8 mouse cellular contexts compared by ENCODE assay signal in genomic region chr13:31624966-31625332, GRCm38 (mm10). TPM values are rescaled to one million over a fixed set of nuclear protein-coding genes. Genes with fewer than 3 reads are reported as not detected.
DNase-seq lines count a peak whose midpoint lies in the region; ATAC-seq and TF ChIP-seq lines count a peak whose summit lies in the region.

No protein-coding gene starts in this region.

- no peak for TF ChIP-seq CTCF in olfactory bulb, adult 2 months (IDR thresholded peaks at IDR 0.05; ENCODE audit: insufficient read depth, low read depth, low read length)

- H3K27me3 ChIP-seq in kidney, embryonic 14.5 days (ENCODE audit: control insufficient read depth, insufficient read depth, low read length), result peaks cover 98% of the 10 kb centered on the region
- H3K27me3 ChIP-seq in embryonic facial prominence, embryonic 15.5 days, result peaks cover 99% of the 10 kb centered on the region
- peaks cover 99% of the 10 kb centered on the region for H3K27me3 ChIP-seq in limb, embryonic 13.5 days

- no peak for DNase-seq in kidney, postnatal 25 days
- DNase-seq in cerebellum, adult 18-20 months, result no peak
- DNase-seq in left cerebral cortex, adult 9 months (ENCODE audit: low spot score in 2 of 2), result no peak
- no peak for DNase-seq in T-cell, adult 2 months (ENCODE audit: low spot score)

- H3K9me3 ChIP-seq in kidney, embryonic 14.5 days (ENCODE audit: control insufficient read depth, low read length), result no peaks in the 10 kb centered on the region
- H3K9me3 ChIP-seq in embryonic facial prominence, embryonic 15.5 days (replicated peaks), result no peaks in the 10 kb centered on the region
- no peaks in the 10 kb centered on the region for H3K9me3 ChIP-seq in limb, embryonic 13.5 days

- 0% methylated on average over 13 of the region's 13 CpGs for WGBS in kidney, embryonic 14.5 days
- WGBS in embryonic facial prominence, embryonic 15.5 days, result 1% methylated on average over 13 of the region's 13 CpGs
- under 1% methylated on average over 13 of the region's 13 CpGs for WGBS in limb, embryonic 13.5 days
- WGBS in olfactory bulb, adult 2 months, result 0% methylated on average over 13 of the region's 13 CpGs

- H3K36me3 ChIP-seq in kidney, embryonic 14.5 days (ENCODE audit: control insufficient read depth, insufficient read depth, low read length), result no peaks in the 10 kb centered on the region
- no peaks in the 10 kb centered on the region for H3K36me3 ChIP-seq in embryonic facial prominence, embryonic 15.5 days
- no peaks in the 10 kb centered on the region for H3K36me3 ChIP-seq in limb, embryonic 13.5 days

- H3K4me3 ChIP-seq in kidney, embryonic 14.5 days (ENCODE audit: low read length), result peak overlapping the region; percentile 48
- peak overlapping the region; percentile 55 for H3K4me3 ChIP-seq in embryonic facial prominence, embryonic 15.5 days (replicated peaks)
- peak overlapping the region; percentile 55 for H3K4me3 ChIP-seq in limb, embryonic 13.5 days
- H3K4me3 ChIP-seq in olfactory bulb, adult 2 months (ENCODE audit: insufficient read depth, low read depth, low read length), result peak overlapping the region; percentile 26; the same call in 1 of the 2 replicates

- H3K27ac ChIP-seq in kidney, embryonic 14.5 days (ENCODE audit: low read depth, low read length), result no peak overlapping the region
- peak overlapping the region; percentile 28; the same call in 1 of the 2 replicates for H3K27ac ChIP-seq in embryonic facial prominence, embryonic 15.5 days (replicated peaks)
- no peak overlapping the region for H3K27ac ChIP-seq in limb, embryonic 13.5 days
- no peak overlapping the region for H3K27ac ChIP-seq in olfactory bulb, adult 2 months (ENCODE audit: insufficient read depth, low read depth, low read length)

- H3K4me1 ChIP-seq in kidney, embryonic 14.5 days (ENCODE audit: control insufficient read depth, insufficient read depth, low read length), result peaks cover 17% of the 10 kb centered on the region
- peaks cover 49% of the 10 kb centered on the region for H3K4me1 ChIP-seq in embryonic facial prominence, embryonic 15.5 days
- H3K4me1 ChIP-seq in limb, embryonic 13.5 days, result peaks cover 42% of the 10 kb centered on the region
- H3K4me1 ChIP-seq in olfactory bulb, adult 2 months (ENCODE audit: control insufficient read depth, insufficient read depth, low read length), result peaks cover 27% of the 10 kb centered on the region

- H3K9ac ChIP-seq in kidney, embryonic 14.5 days (ENCODE audit: low read depth, low read length), result no peak overlapping the region
- no peak overlapping the region for H3K9ac ChIP-seq in embryonic facial prominence, embryonic 15.5 days
- no peak overlapping the region for H3K9ac ChIP-seq in limb, embryonic 13.5 days

- no peak overlapping the region for H3K4me2 ChIP-seq in kidney, embryonic 14.5 days (replicated peaks; ENCODE audit: low read depth, low read length)
- peak overlapping the region; percentile 94 for H3K4me2 ChIP-seq in embryonic facial prominence, embryonic 15.5 days (replicated peaks)
- peak overlapping the region; percentile 94 for H3K4me2 ChIP-seq in limb, embryonic 13.5 days (replicated peaks)

- no peak for ATAC-seq in kidney, embryonic 14.5 days (ENCODE audit: low FRiP score, low TSS enrichment)
- ATAC-seq in embryonic facial prominence, embryonic 15.5 days (ENCODE audit: insufficient number of reproducible peaks, low FRiP score, low TSS enrichment, low read depth), result no peak
- ATAC-seq in limb, embryonic 13.5 days (ENCODE audit: low FRiP score, low read depth), result no peak

- TF ChIP-seq POLR2A in olfactory bulb, adult 2 months (IDR thresholded peaks at IDR 0.05; ENCODE audit: insufficient read depth, low read depth, low read length), result no peak

RNA-seq across cellular contexts. Expression of gene Foxf2, which starts 0.7 kb away (rescaled TPM):
- polyA plus RNA-seq in kidney, embryonic 14.5 days (2014; fragmentation: Nextera tagmentation; extraction: Ambion mirVana), result not detected in 2 replicates
- polyA plus RNA-seq in embryonic facial prominence, embryonic 15.5 days (2015; fragmentation: Nextera tagmentation; extraction: Ambion mirVana), result 4.8 and 5.8 TPM in 2 replicates
- polyA plus RNA-seq in limb, embryonic 13.5 days (2015; fragmentation: Nextera tagmentation; extraction: Ambion mirVana), result 2.7 and 3.0 TPM in 2 replicates
- polyA plus RNA-seq in olfactory bulb, adult 2 months (2012; ENCODE audit: insufficient read depth, insufficient read length, low replicate concordance, missing spikeins), result not detected in 2 replicates
